ENCODE assay signal across 20 mouse cellular contexts in genomic region chr9:43236106-43236505, GRCm38 (mm10). TPM values are rescaled to one million over a fixed set of nuclear protein-coding genes. Genes with fewer than 3 reads are reported as not detected.
DNase-seq lines count a peak whose midpoint lies in the region; ATAC-seq and TF ChIP-seq lines count a peak whose summit lies in the region.
"Had no signal": no experiment of that assay in that cellular context is flagged by ENCODE, and none has a peak within 500 bp of the region (broad histone marks: within the 10 kb centered on the region; RNA-seq: fewer than 3 reads in every experiment).

No protein-coding gene starts in this region.

- H3K9me3 ChIP-seq in stomach, embryonic 14.5 days (ENCODE audit: control insufficient read depth, low read depth, low read length): no peaks in the 10 kb centered on the region
- H3K9me3 ChIP-seq in stomach, postnatal 0 days (ENCODE audit: control insufficient read depth, low read length): no peaks in the 10 kb centered on the region
- H3K9me3 ChIP-seq in liver, embryonic 12.5 days (replicated peaks): no peaks in the 10 kb centered on the region
- no peaks in the 10 kb centered on the region for H3K9me3 ChIP-seq in forebrain, embryonic 11.5 days (ENCODE audit: control insufficient read depth, low read length)
- H3K9me3 ChIP-seq: embryonic facial prominence, embryonic 15.5 days; forebrain, embryonic 12.5 days; hindbrain, embryonic 12.5 days; midbrain, embryonic 12.5 days had no signal

- peaks cover 47% of the 10 kb centered on the region for H3K4me1 ChIP-seq in kidney, adult 2 months (ENCODE audit: control insufficient read depth, insufficient read depth, low read length)
- peaks cover 60% of the 10 kb centered on the region for H3K4me1 ChIP-seq in stomach, embryonic 14.5 days (ENCODE audit: control insufficient read depth, insufficient read depth, low read length)
- peaks cover 24% of the 10 kb centered on the region for H3K4me1 ChIP-seq in stomach, postnatal 0 days (replicated peaks; ENCODE audit: control insufficient read depth, insufficient read depth)
- H3K4me1 ChIP-seq in liver, embryonic 12.5 days: peaks cover 91% of the 10 kb centered on the region
- H3K4me1 ChIP-seq in forebrain, embryonic 11.5 days (replicated peaks; ENCODE audit: control insufficient read depth, insufficient read depth, low read length): peaks cover 13% of the 10 kb centered on the region; the same call in 1 of the 2 replicates

- no peak overlapping the region for H3K9ac ChIP-seq in stomach, embryonic 14.5 days (replicated peaks; ENCODE audit: low read depth, low read length)
- no peak overlapping the region for H3K9ac ChIP-seq in stomach, postnatal 0 days (ENCODE audit: low read length)
- H3K9ac ChIP-seq in liver, embryonic 12.5 days: 0 out of 2 replicates have a peak overlapping the region, but pooled peaks have one; percentile 33
- H3K9ac ChIP-seq in forebrain, embryonic 11.5 days (ENCODE audit: low read length): no peak overlapping the region
- H3K9ac ChIP-seq: embryonic facial prominence, embryonic 15.5 days; forebrain, embryonic 12.5 days; hindbrain, embryonic 12.5 days; midbrain, embryonic 12.5 days had no signal

- no peak overlapping the region for H3K4me3 ChIP-seq in kidney, adult 2 months (ENCODE audit: insufficient read depth, low read depth, low read length)
- no peak overlapping the region for H3K4me3 ChIP-seq in stomach, embryonic 14.5 days (ENCODE audit: low read depth, low read length)
- H3K4me3 ChIP-seq in stomach, postnatal 0 days (ENCODE audit: low read depth, low read length): no peak overlapping the region
- H3K4me3 ChIP-seq in liver, embryonic 12.5 days: no peak overlapping the region
- H3K4me3 ChIP-seq in forebrain, embryonic 11.5 days (ENCODE audit: low read depth, low read length): no peak overlapping the region
- H3K4me3 ChIP-seq: forebrain, embryonic 12.5 days; hindbrain, embryonic 12.5 days; midbrain, embryonic 12.5 days had no signal

- ATAC-seq in stomach, embryonic 14.5 days (ENCODE audit: insufficient number of reproducible peaks, insufficient read depth, low FRiP score, low read depth): no peak
- ATAC-seq in stomach, postnatal 0 days (ENCODE audit: low FRiP score, low TSS enrichment): no peak
- ATAC-seq in liver, embryonic 12.5 days: no peak
- ATAC-seq in forebrain, embryonic 11.5 days (replicated peaks; ENCODE audit: low FRiP score): no peak
- ATAC-seq: inflammation-experienced regulatory T-cells, adult 6 months had no signal

- TF ChIP-seq POLR2A in kidney, adult 2 months (IDR thresholded peaks at IDR 0.05; ENCODE audit: low read depth, low read length): no peak

- H3K27ac ChIP-seq in kidney, adult 2 months (ENCODE audit: insufficient read depth, low read depth, low read length): peak overlapping the region; percentile 21; the same call in 1 of the 2 replicates
- H3K27ac ChIP-seq in stomach, embryonic 14.5 days (ENCODE audit: low read length): no peak overlapping the region
- H3K27ac ChIP-seq in stomach, postnatal 0 days (replicated peaks): no peak overlapping the region; the same call in 1 of the 2 replicates
- peak overlapping the region; percentile 95 for H3K27ac ChIP-seq in liver, embryonic 12.5 days
- H3K27ac ChIP-seq in forebrain, embryonic 11.5 days (ENCODE audit: low read depth, low read length): no peak overlapping the region
- H3K27ac ChIP-seq: embryonic facial prominence, embryonic 15.5 days; forebrain, embryonic 12.5 days; hindbrain, embryonic 12.5 days; midbrain, embryonic 12.5 days had no signal

- DNase-seq in kidney, adult 2 months: no peak
- DNase-seq in kidney, adult 8-10 months: no peak
- no peak for DNase-seq in stomach, postnatal 0 days (ENCODE audit: low spot score)
- no peak for DNase-seq in forebrain, embryonic 11.5 days (ENCODE audit: low spot score)
- DNase-seq in layer of hippocampus, adult 9-11 months: no peak
- DNase-seq: adrenal gland, postnatal 36 days; cerebellum, adult 11-12 months; cerebellum, postnatal 14 days; gastrocnemius, postnatal 10 days; heart, postnatal 10 days; retina, postnatal 1 day; thymus, postnatal 14 days had no signal

- no peak for TF ChIP-seq EP300 in stomach, postnatal 0 days (optimal IDR thresholded peaks at IDR 0.05)

- 91% methylated on average over 1 of the region's 1 CpGs for WGBS in kidney, adult 2 months
- WGBS in stomach, embryonic 14.5 days: 71% methylated on average over 1 of the region's 1 CpGs
- 89% methylated on average over 1 of the region's 1 CpGs for WGBS in stomach, postnatal 0 days
- 85% methylated on average over 1 of the region's 1 CpGs for WGBS in liver, embryonic 12.5 days (ENCODE audit: insufficient replicate concordance)
- 81% methylated on average over 1 of the region's 1 CpGs for WGBS in forebrain, embryonic 11.5 days

- 0 out of 2 replicates have a peak overlapping the region, but pooled peaks have one; percentile 78 for H3K4me2 ChIP-seq in stomach, embryonic 14.5 days (replicated peaks; ENCODE audit: low read depth, low read length)
- H3K4me2 ChIP-seq in stomach, postnatal 0 days (replicated peaks; ENCODE audit: low read depth): no peak overlapping the region
- peak overlapping the region; percentile 56; the same call in 1 of the 2 replicates for H3K4me2 ChIP-seq in liver, embryonic 12.5 days
- H3K4me2 ChIP-seq in forebrain, embryonic 11.5 days (ENCODE audit: low read depth, low read length, severe bottlenecking): no peak overlapping the region
- H3K4me2 ChIP-seq: forebrain, embryonic 12.5 days; hindbrain, embryonic 12.5 days; midbrain, embryonic 12.5 days had no signal

- H3K27me3 ChIP-seq in kidney, adult 2 months (replicated peaks; ENCODE audit: control insufficient read depth, insufficient read depth, low read length): no peaks in the 10 kb centered on the region
- no peaks in the 10 kb centered on the region for H3K27me3 ChIP-seq in stomach, embryonic 14.5 days (ENCODE audit: control insufficient read depth, insufficient read depth, low read length)
- H3K27me3 ChIP-seq in stomach, postnatal 0 days (ENCODE audit: control insufficient read depth, insufficient read depth, low read length): no peaks in the 10 kb centered on the region
- no peaks in the 10 kb centered on the region for H3K27me3 ChIP-seq in liver, embryonic 12.5 days (replicated peaks)
- peaks cover 2% of the 10 kb centered on the region; the same call in 1 of the 2 replicates for H3K27me3 ChIP-seq in forebrain, embryonic 11.5 days (ENCODE audit: control insufficient read depth, insufficient read depth, low read length)
- H3K27me3 ChIP-seq: embryonic facial prominence, embryonic 15.5 days had no signal

- no peak for TF ChIP-seq CTCF in kidney, adult 2 months (conservative IDR thresholded peaks at IDR 0.05; ENCODE audit: insufficient read depth, insufficient read length, low read depth, low read length)
- no peak for TF ChIP-seq CTCF in stomach, postnatal 0 days (IDR thresholded peaks at IDR 0.05; ENCODE audit: low read depth)

- no peaks in the 10 kb centered on the region for H3K36me3 ChIP-seq in kidney, adult 2 months (ENCODE audit: control insufficient read depth, insufficient read depth, low read length)
- no peaks in the 10 kb centered on the region; the same call in 1 of the 2 replicates for H3K36me3 ChIP-seq in stomach, embryonic 14.5 days (ENCODE audit: control insufficient read depth, insufficient read depth, low read length)
- H3K36me3 ChIP-seq in stomach, postnatal 0 days (ENCODE audit: control insufficient read depth, insufficient read depth, low read length): no peaks in the 10 kb centered on the region
- H3K36me3 ChIP-seq in liver, embryonic 12.5 days: peaks cover 46% of the 10 kb centered on the region
- H3K36me3 ChIP-seq in forebrain, embryonic 11.5 days (ENCODE audit: control insufficient read depth, insufficient read depth, low read length): no peaks in the 10 kb centered on the region
- H3K36me3 ChIP-seq: forebrain, embryonic 12.5 days; hindbrain, embryonic 12.5 days; midbrain, embryonic 12.5 days had no signal

RNA-seq across cellular contexts. Expression of gene Oaf, which starts 3.6 kb away (rescaled TPM):
- 60.8 and 61.1 TPM in 2 replicates for polyA plus RNA-seq in kidney, adult 2 months (2012; rRNA removed)
- 92.9 and 99.3 TPM in 2 replicates for polyA plus RNA-seq in stomach, embryonic 14.5 days (2014; fragmentation: Nextera tagmentation; extraction: Ambion mirVana)
- 30.9 and 31.9 TPM in 2 replicates for polyA plus RNA-seq in stomach, postnatal 0 days (2015; fragmentation: Nextera tagmentation; extraction: Ambion mirVana)
- 37.8 and 44.1 TPM in 2 replicates for polyA plus RNA-seq in liver, embryonic 12.5 days (2016; fragmentation: Nextera tagmentation; extraction: Ambion mirVana)
- 38.9 and 46.7 TPM in 2 replicates for polyA plus RNA-seq in forebrain, embryonic 11.5 days (2014; fragmentation: Nextera tagmentation; extraction: Ambion mirVana)

RNA-seq across cellular contexts. Expression of gene Pou2f3, which starts 25.9 kb away (rescaled TPM):
- polyA plus RNA-seq in kidney, adult 2 months (2012; rRNA removed): 0.14 and 0.22 TPM in 2 replicates
- polyA plus RNA-seq in stomach, embryonic 14.5 days (2014; fragmentation: Nextera tagmentation; extraction: Ambion mirVana): 0.27 and 0.71 TPM in 2 replicates
- 1.7 and 2.5 TPM in 2 replicates for polyA plus RNA-seq in stomach, postnatal 0 days (2015; fragmentation: Nextera tagmentation; extraction: Ambion mirVana)
- polyA plus RNA-seq in liver, embryonic 12.5 days (2016; fragmentation: Nextera tagmentation; extraction: Ambion mirVana): not detected in 2 replicates
- polyA plus RNA-seq in forebrain, embryonic 11.5 days (2014; fragmentation: Nextera tagmentation; extraction: Ambion mirVana): not detected in 2 replicates
- polyA plus RNA-seq: forebrain, embryonic 12.5 days; hindbrain, embryonic 12.5 days; inflammation-experienced regulatory T-cells, adult 6 months; midbrain, embryonic 12.5 days; neural tube, embryonic 11.5 days had no signal

Comparison
In these comparisons a context has a peak if more than half of its experiments do, and no peak if none do; other contexts are left out.
1. H3K4me2 ChIP-seq: peak in stomach, embryonic 14.5 days (single experiment) and liver, embryonic 12.5 days (single experiment); none in stomach, postnatal 0 days (single experiment) and forebrain, embryonic 11.5 days (single experiment).
2. H3K27ac ChIP-seq: peak in kidney, adult 2 months (single experiment) and liver, embryonic 12.5 days (single experiment); none in stomach, embryonic 14.5 days (single experiment), stomach, postnatal 0 days (single experiment) and forebrain, embryonic 11.5 days (single experiment).